Mouse (Mus musculus) midbrain, postnatal 0 days (tissue): ENCODE data around the gene Gm17482. TPM values are rescaled to one million over a fixed set of nuclear protein-coding genes. Genes with fewer than 3 reads are reported as not detected.

Experiments
- ATAC-seq: fragments of 200-750 bp; cut with Nextera tagmentation; 2 replicates; pipeline ENCODE4 v1.8.0; 2017; ENCODE audit warnings: moderate number of reproducible peaks, mild to moderate bottlenecking, moderate TSS enrichment, moderate library complexity; ENCODE audit not compliant: low FRiP score
- DNase-seq: peaks from one replicate; pipeline ENCODE4 v3.0.0-alpha.2; 2015; ENCODE audit warnings: low spot score
- H3K27ac ChIP-seq: fragments of 300-500 bp; sonication (generic); 2 replicates; pipeline ENCODE4 v1.5.1; 2014; ENCODE audit warnings: low read depth, mild to moderate bottlenecking, low read length, mixed read lengths
- H3K27me3 ChIP-seq: fragments of 300-500 bp; sonication (generic); 2 replicates; pipeline ENCODE4 v1.6.1; 2014; ENCODE audit warnings: low read length, control low read depth, mixed read lengths; ENCODE audit not compliant: insufficient read depth
- H3K36me3 ChIP-seq: fragments of 300-500 bp; sonication (generic); 2 replicates; pipeline ENCODE4 v1.6.1; 2014; ENCODE audit warnings: low read length, control low read depth, mixed read lengths; ENCODE audit not compliant: insufficient read depth
- H3K4me1 ChIP-seq: fragments of 300-500 bp; sonication (generic); 2 replicates; pipeline ENCODE4 v1.6.1; 2014; ENCODE audit warnings: mild to moderate bottlenecking, control low read depth, antibody characterized with exemption, low read length, mixed read lengths; ENCODE audit not compliant: insufficient read depth
- H3K4me2 ChIP-seq: fragments of 300-500 bp; sonication (generic); 2 replicates; pipeline ENCODE4 v1.6.1; 2014; ENCODE audit warnings: low read depth, mild to moderate bottlenecking, low read length, mixed read lengths; ENCODE audit not compliant: poor library complexity, severe bottlenecking
- H3K4me3 ChIP-seq: fragments of 300-500 bp; sonication (generic); 2 replicates; pipeline ENCODE4 v1.5.1; 2014; ENCODE audit warnings: low read depth, mild to moderate bottlenecking, low read length, moderate library complexity
- H3K9ac ChIP-seq: fragments of 300-500 bp; sonication (generic); replicated peaks from 2 replicates; pipeline ENCODE4 v1.6.1; 2014; ENCODE audit warnings: mild to moderate bottlenecking, low read length, moderate library complexity, mixed read lengths; ENCODE audit not compliant: poor library complexity, severe bottlenecking
- H3K9me3 ChIP-seq: fragments of 300-500 bp; sonication (generic); 2 replicates; pipeline ENCODE4 v1.6.1; 2016; ENCODE audit warnings: low read length, control low read depth
- CTCF ChIP-seq: IDR thresholded peaks from 2 replicates; pipeline ENCODE4 v1.5.1; 2016; ENCODE audit warnings: antibody characterized with exemption, mild to moderate bottlenecking
- WGBS: fragments of 180-500 bp; shearing (Covaris S2); extraction: QIAGEN DNeasy Blood & Tissue Kit; methylation state at CpG from one replicate; pipeline ENCODE4 v1.1.7; 2014; 5-methylcytosine and 5-hydroxymethylcytosine counted together
- polyA plus RNA-seq: library from polyadenylated mRNA; unstranded; fragments of >200 nt; fragmentation: Nextera tagmentation; extraction: Ambion mirVana; gene quantifications from 2 replicates; pipeline ENCODE4 v1.2.1, GENCODE M21; 2015
- total RNA-seq: library from RNA; depleted of rRNA; stranded (reverse); fragments of >200 nt; gene quantifications from 2 replicates; pipeline ENCODE4 v1.2.3, GENCODE M21; 2014

Gm17482 gene
- total and polyA plus RNA-seq, 2 experiments from 2014 or later, result not detected

- 80% methylated on average over 9 of the region's 9 CpGs for WGBS
- H3K4me1 ChIP-seq, result 0 out of 2 replicates have a peak, but pooled peaks cover 5% of the 10 kb centered on the region
- ATAC-seq, result no peak
These were observed 47.6 kb downstream of the Gm17482 start for GRCm38 (mm10) chr6:115274705-115275104.

DNA sequence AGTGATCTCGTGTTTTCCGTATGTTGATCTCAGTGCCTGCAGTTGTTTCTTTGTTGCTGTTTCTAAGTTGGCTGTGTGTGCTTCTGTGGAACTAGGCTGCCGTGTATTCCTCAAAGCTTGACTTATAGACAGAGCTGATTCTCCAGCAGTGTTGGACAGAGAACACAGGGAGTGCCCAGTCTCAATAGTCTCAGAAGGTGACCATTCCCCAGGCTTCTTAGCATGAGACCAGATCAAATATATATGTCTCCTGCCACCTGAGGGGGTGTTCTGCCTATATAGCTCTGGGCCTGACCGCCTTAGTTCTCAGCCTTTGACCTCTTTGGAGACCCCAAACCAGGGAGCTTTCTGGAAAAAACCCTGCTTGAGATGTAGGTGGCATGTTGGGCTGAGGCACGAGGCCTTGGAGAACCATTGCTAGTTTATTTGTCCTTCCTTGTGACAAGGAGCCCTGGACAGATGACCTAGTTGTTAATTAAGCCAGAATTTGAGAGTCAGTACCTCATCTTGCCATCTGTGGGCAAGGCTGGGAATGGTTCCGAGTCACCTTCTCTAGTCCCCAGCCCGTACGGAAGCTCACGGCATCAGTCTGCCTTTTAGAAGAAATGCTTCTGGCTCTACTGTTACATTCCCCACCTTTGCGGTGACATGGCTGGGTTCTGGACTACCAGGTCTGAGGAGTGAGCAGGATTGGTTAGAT is 48.1 kb downstream of the Gm17482 start:
- 88% methylated on average over 10 of the region's 10 CpGs for WGBS
- ATAC-seq, result no peak

More at GRCm38 (mm10) chr6:115274705-115275104, 47.6 kb downstream of the Gm17482 start:
- no peak for TF ChIP-seq CTCF
- no peaks in the 10 kb centered on the region for H3K27me3 ChIP-seq
- H3K9ac ChIP-seq, result no peak overlapping the region
- H3K36me3 ChIP-seq, result peaks cover 12% of the 10 kb centered on the region
- DNase-seq, result no peak
- H3K27ac ChIP-seq, result no peak overlapping the region
- no peaks in the 10 kb centered on the region for H3K9me3 ChIP-seq
- H3K4me2 ChIP-seq, result no peak overlapping the region
- H3K4me3 ChIP-seq, result no peak overlapping the region

GRCm38 (mm10) chr6:115278086-115278485 is 50.9 kb downstream of the Gm17482 start:
- Histone ChIP-seq H3K36me3 (peaks cover 26% of the 10 kb centered on the region), H3K4me1 (no peaks in the 10 kb centered on the region), H3K9me3 (no peaks in the 10 kb centered on the region), H3K27me3 (no peaks in the 10 kb centered on the region), H3K27ac (no peak overlapping the region), H3K4me3 (no peak overlapping the region), H3K4me2 (no peak overlapping the region), H3K9ac (no peak overlapping the region)
- WGBS, result 79% methylated on average over 8 of the region's 8 CpGs
- ATAC-seq, result no peak
- TF ChIP-seq CTCF, result no peak
- no peak for DNase-seq

More for the DNA sequence above, 48.1 kb downstream of the Gm17482 start:
- Histone ChIP-seq H3K4me1 (0 out of 2 replicates have a peak, but pooled peaks cover 5% of the 10 kb centered on the region), H3K9ac (no peak overlapping the region), H3K9me3 (no peaks in the 10 kb centered on the region), H3K4me2 (no peak overlapping the region), H3K36me3 (peaks cover 11% of the 10 kb centered on the region), H3K4me3 (no peak overlapping the region), H3K27ac (no peak overlapping the region), H3K27me3 (no peaks in the 10 kb centered on the region)
- no peak for DNase-seq
- no peak for TF ChIP-seq CTCF

- H3K27ac ChIP-seq, result no peak overlapping the region
- H3K9me3 ChIP-seq, result no peaks in the 10 kb centered on the region
- DNase-seq, result no peak
- TF ChIP-seq CTCF, result no peak
- H3K9ac ChIP-seq, result no peak overlapping the region
- no peak overlapping the region for H3K4me3 ChIP-seq
- no peaks in the 10 kb centered on the region for H3K4me1 ChIP-seq
- 85% methylated on average over 2 of the region's 2 CpGs for WGBS
- H3K4me2 ChIP-seq, result no peak overlapping the region
- ATAC-seq, result no peak
- H3K36me3 ChIP-seq, result peaks cover 18% of the 10 kb centered on the region
- H3K27me3 ChIP-seq, result no peaks in the 10 kb centered on the region
These were observed 52.5 kb downstream of the Gm17482 start for GRCm38 (mm10) chr6:115279639-115280038.

GRCm38 (mm10) chr6:115284153-115284552 is 57.0 kb downstream of the Gm17482 start:
- ATAC-seq (no peak), DNase-seq (no peak)
- Histone ChIP-seq H3K9me3 (no peaks in the 10 kb centered on the region), H3K36me3 (peaks cover 15% of the 10 kb centered on the region; the same call in 1 of the 2 replicates), H3K27me3 (no peaks in the 10 kb centered on the region), H3K27ac (no peak overlapping the region), H3K9ac (no peak overlapping the region), H3K4me2 (no peak overlapping the region), H3K4me3 (no peak overlapping the region), H3K4me1 (no peaks in the 10 kb centered on the region)
- TF ChIP-seq CTCF, result no peak
- WGBS, result 97% methylated on average over 2 of the region's 2 CpGs

GRCm38 (mm10) chr6:115286441-115286840 is 59.3 kb downstream of the Gm17482 start:
- H3K9me3 ChIP-seq, result no peaks in the 10 kb centered on the region
- peaks cover 6% of the 10 kb centered on the region; the same call in 1 of the 2 replicates for H3K36me3 ChIP-seq
- no peak overlapping the region for H3K4me3 ChIP-seq
- no peaks in the 10 kb centered on the region for H3K27me3 ChIP-seq
- no peak overlapping the region for H3K4me2 ChIP-seq
- no peak overlapping the region for H3K27ac ChIP-seq
- ATAC-seq, result no peak
- DNase-seq, result no peak
- H3K9ac ChIP-seq, result no peak overlapping the region
- no peak for TF ChIP-seq CTCF
- WGBS, result 88% methylated on average over 6 of the region's 6 CpGs
- H3K4me1 ChIP-seq, result no peaks in the 10 kb centered on the region
